Mouse (Mus musculus): ENCODE results near the gene Pax5.

DNA sequence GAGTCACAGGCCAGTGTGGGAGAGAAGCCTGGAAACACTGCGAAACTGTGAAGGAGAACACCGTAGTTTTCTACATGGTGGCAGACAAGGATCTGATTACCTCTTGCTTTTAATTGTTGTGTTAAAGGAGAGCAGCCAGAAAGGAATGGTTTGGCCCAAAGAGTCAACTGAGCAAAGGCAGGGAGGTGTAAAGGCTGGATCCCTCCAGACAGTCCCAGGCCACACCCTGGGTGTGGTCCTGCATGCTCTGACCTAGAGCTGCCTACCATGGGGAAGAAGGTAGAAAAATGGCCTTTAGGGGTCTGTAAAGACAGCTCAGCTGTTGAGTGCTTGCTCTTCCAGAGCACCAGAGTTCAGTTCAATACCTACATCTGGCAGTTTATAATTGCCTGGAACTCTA lies 166.4 kb downstream of the Pax5 start:
- TF ChIP-seq CTCF (IDR thresholded peaks at IDR 0.05; ENCODE audit: control insufficient read depth, insufficient read depth, low read length): no peak
- TF ChIP-seq POLR2A (IDR thresholded peaks at IDR 0.05; ENCODE audit: borderline replicate concordance, control insufficient read depth, low read depth, low read length): no peak

Data from bone marrow, adult 2 months (tissue).